Mouse (Mus musculus): ENCODE results near the gene Prr18. TPM values are rescaled to one million over a fixed set of nuclear protein-coding genes. Genes with fewer than 3 reads are reported as not detected.

Prr18 gene
- polyA plus RNA-seq, 1 experiment: 0.27 TPM

GRCm38 (mm10) chr17:8328511-8329174, 8.6 kb upstream of the Prr18 start:
- no peak for TF ChIP-seq GATA1 (IDR thresholded peaks at IDR 0.05; ENCODE audit: low read length)

DNA sequence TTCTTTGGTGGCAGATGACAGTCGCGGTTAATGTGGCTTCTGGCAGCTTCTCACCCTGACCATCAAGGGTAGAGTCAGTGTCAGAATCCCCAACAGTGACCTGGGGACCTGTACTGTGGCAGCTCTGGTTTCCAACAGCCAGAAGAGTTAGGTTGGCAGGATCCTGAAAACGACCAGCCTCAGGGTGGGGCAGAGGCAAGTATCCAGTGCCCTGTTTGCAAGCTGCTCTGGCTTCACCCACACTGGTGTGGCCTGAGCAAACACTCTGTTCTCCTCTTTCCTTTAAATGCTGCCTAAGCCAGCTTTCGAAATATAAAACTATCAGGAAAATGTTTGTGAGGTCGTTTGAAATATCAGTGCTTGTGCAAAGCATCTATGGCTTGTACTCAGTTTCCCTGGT, 6.7 kb upstream of the Prr18 start:
- TF ChIP-seq GATA1 (IDR thresholded peaks at IDR 0.05; ENCODE audit: low read length): no peak

DNA sequence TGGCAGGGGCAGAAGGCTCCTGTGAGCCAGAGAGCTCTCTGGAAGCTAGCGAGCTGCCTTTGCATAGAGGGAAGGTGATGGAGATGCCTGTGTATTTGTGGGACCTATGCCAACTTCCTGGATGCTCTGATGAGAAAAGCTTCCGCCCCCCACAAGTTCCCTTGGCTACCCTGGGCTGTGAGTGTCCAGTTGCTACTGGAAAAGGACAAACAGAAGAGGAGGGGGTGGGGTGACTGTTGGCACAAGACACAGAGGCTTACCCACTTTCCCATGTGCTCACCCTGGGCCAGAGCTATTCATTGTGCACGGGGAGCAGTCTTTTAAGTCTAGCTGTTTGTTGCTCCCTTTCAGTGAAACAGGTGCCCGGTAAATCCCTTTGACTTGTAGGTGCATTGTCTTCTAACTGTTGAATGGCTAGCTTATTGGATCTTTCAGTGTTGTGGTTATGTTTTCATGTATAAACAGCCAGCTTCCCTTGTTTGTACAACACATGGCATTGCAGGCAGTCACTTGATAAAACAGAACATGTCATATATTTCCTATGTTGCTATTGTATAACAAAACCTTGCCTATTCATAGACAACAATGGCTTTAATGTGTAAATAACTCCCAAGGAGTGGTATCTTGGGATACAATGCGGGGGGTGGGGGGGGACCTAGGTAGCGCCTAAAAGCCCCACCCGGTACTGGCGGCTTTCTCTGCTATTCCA, 2.6 kb downstream of the Prr18 start:
- TF ChIP-seq GATA1 (IDR thresholded peaks at IDR 0.05; ENCODE audit: low read length): no peak

GRCm38 (mm10) chr17:8340407-8341359, 3.4 kb downstream of the Prr18 start:
- no peak for TF ChIP-seq GATA1 (IDR thresholded peaks at IDR 0.05; ENCODE audit: low read length)

GRCm38 (mm10) chr17:8341360-8341963, 4.2 kb downstream of the Prr18 start:
- TF ChIP-seq GATA1 (IDR thresholded peaks at IDR 0.05; ENCODE audit: low read length): no peak

GRCm38 (mm10) chr17:8342706-8343105, 5.4 kb downstream of the Prr18 start:
- no peak for TF ChIP-seq GATA1 (IDR thresholded peaks at IDR 0.05; ENCODE audit: low read length)

GRCm38 (mm10) chr17:8343416-8343815, 6.2 kb downstream of the Prr18 start:
- no peak for TF ChIP-seq GATA1 (IDR thresholded peaks at IDR 0.05; ENCODE audit: low read length)

GRCm38 (mm10) chr17:8347765-8348285, 10.6 kb downstream of the Prr18 start:
- no peak for TF ChIP-seq GATA1 (IDR thresholded peaks at IDR 0.05; ENCODE audit: low read length)

DNA sequence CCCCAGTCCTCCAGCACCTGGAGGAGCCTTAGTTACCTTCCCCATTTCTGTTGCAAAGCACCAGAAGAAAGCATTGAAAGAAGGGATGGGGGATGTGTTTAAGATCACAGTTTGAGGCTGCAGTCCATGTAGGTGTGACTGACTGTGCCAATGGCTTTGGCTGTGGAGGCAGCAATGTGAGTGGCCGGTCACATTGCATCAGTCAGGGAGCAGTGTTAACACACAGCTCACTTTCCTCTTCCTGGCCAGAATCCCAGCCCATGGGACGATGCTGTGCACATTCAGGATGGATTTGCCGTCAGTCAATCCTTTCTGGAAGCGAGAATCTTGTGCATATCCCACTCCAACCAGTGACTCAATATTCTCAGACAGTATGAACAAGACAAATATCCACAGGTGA, 11.7 kb downstream of the Prr18 start:
- TF ChIP-seq GATA1 (IDR thresholded peaks at IDR 0.05; ENCODE audit: low read length): no peak

GRCm38 (mm10) chr17:8351088-8351487, 13.8 kb downstream of the Prr18 start:
- no peak for TF ChIP-seq GATA1 (IDR thresholded peaks at IDR 0.05; ENCODE audit: low read length)

GRCm38 (mm10) chr17:8355692-8356091, 18.4 kb downstream of the Prr18 start, which contains the start of gene T2:
TSS of gene T2 (plus strand) at chr17:8355992.
- no peak for TF ChIP-seq GATA1 (IDR thresholded peaks at IDR 0.05; ENCODE audit: low read length)

GRCm38 (mm10) chr17:8357498-8357897, 20.2 kb downstream of the Prr18 start:
- no peak for TF ChIP-seq GATA1 (IDR thresholded peaks at IDR 0.05; ENCODE audit: low read length)

DNA sequence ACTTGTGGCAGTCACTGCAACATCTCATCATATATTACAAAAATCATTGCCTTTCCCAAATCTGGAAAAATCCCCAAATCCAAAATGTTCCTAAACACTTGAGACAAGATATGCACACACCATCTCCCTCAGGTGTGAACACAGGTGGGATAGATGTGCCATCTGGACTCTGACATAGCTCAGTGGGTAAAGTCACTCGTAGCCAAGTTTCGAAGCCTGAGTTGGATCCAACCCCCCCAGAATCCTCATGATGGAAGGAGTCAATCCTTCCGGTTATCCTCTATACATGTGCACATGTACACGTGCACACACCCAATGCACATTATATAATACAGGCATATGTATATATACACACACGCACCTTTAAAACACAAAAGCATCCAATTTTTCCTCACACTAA, 23.6 kb downstream of the Prr18 start:
- TF ChIP-seq GATA1 (IDR thresholded peaks at IDR 0.05; ENCODE audit: low read length): no peak

- TF ChIP-seq GATA1 (IDR thresholded peaks at IDR 0.05; ENCODE audit: low read length): no peak
These were observed 24.2 kb downstream of the Prr18 start for GRCm38 (mm10) chr17:8361281-8362103.
